Mouse (Mus musculus): Measurements from ENCODE around the gene Slc17a3. TPM values are rescaled to one million over a fixed set of nuclear protein-coding genes. Genes with fewer than 3 reads are reported as not detected.

Gene Slc17a3
- polyA plus RNA-seq, 1 experiment from 2014 or later = not detected

GRCm38 (mm10) chr13:23845851-23846250 is 6.6 kb downstream of the Slc17a3 start:
- Histone ChIP-seq H3K27ac (replicated peaks) (no peak overlapping the region), H3K9me3 (no peaks in the 10 kb centered on the region), H3K36me3 (no peaks in the 10 kb centered on the region), H3K4me3 (no peak overlapping the region), H3K9ac (no peak overlapping the region), H3K4me2 (no peak overlapping the region), H3K4me1 (replicated peaks) (no peaks in the 10 kb centered on the region), H3K27me3 (no peaks in the 10 kb centered on the region)
- no peak for ATAC-seq (ENCODE audit: low FRiP score, low read depth)
- 79% methylated on average over 4 of the region's 4 CpGs for WGBS

- Histone ChIP-seq H3K4me1 (replicated peaks) (no peaks in the 10 kb centered on the region), H3K9me3 (no peaks in the 10 kb centered on the region), H3K4me3 (no peak overlapping the region), H3K27ac (replicated peaks) (no peak overlapping the region), H3K36me3 (no peaks in the 10 kb centered on the region), H3K27me3 (no peaks in the 10 kb centered on the region), H3K9ac (no peak overlapping the region), H3K4me2 (no peak overlapping the region)
- WGBS = 91% methylated on average over 2 of the region's 2 CpGs
- no peak for ATAC-seq (ENCODE audit: low FRiP score, low read depth)
Observed at GRCm38 (mm10) chr13:23849299-23849698, 10.1 kb downstream of the Slc17a3 start.

- ATAC-seq (ENCODE audit: low FRiP score, low read depth) = no peak
Observed at GRCm38 (mm10) chr13:23856401-23856800, 17.2 kb downstream of the Slc17a3 start.

GRCm38 (mm10) chr13:23861815-23862214 is 22.6 kb downstream of the Slc17a3 start:
- ATAC-seq (ENCODE audit: low FRiP score, low read depth) = no peak

More at GRCm38 (mm10) chr13:23856401-23856800, 17.2 kb downstream of the Slc17a3 start:
- no peaks in the 10 kb centered on the region for H3K4me1 ChIP-seq (replicated peaks)
- no peaks in the 10 kb centered on the region for H3K36me3 ChIP-seq
- no peak overlapping the region for H3K4me2 ChIP-seq
- H3K4me3 ChIP-seq = no peak overlapping the region
- 62% methylated on average over 3 of the region's 3 CpGs for WGBS
- H3K9me3 ChIP-seq = no peaks in the 10 kb centered on the region
- H3K9ac ChIP-seq = no peak overlapping the region
- no peaks in the 10 kb centered on the region for H3K27me3 ChIP-seq
- no peak overlapping the region for H3K27ac ChIP-seq (replicated peaks)

GRCm38 (mm10) chr13:23864711-23865110 is 25.5 kb downstream of the Slc17a3 start:
- Histone ChIP-seq H3K9ac (no peak overlapping the region), H3K9me3 (no peaks in the 10 kb centered on the region), H3K4me3 (no peak overlapping the region), H3K27ac (replicated peaks) (no peak overlapping the region), H3K4me1 (replicated peaks) (no peaks in the 10 kb centered on the region), H3K27me3 (no peaks in the 10 kb centered on the region), H3K4me2 (no peak overlapping the region), H3K36me3 (no peaks in the 10 kb centered on the region)
- no peak for ATAC-seq (ENCODE audit: low FRiP score, low read depth)
- 73% methylated on average over 9 of the region's 9 CpGs for WGBS

More at GRCm38 (mm10) chr13:23861815-23862214, 22.6 kb downstream of the Slc17a3 start:
- no peaks in the 10 kb centered on the region for H3K36me3 ChIP-seq
- H3K4me1 ChIP-seq (replicated peaks) = no peaks in the 10 kb centered on the region
- no peak overlapping the region for H3K27ac ChIP-seq (replicated peaks)
- H3K27me3 ChIP-seq = no peaks in the 10 kb centered on the region
- no peaks in the 10 kb centered on the region for H3K9me3 ChIP-seq
- no peak overlapping the region for H3K4me3 ChIP-seq
- H3K9ac ChIP-seq = no peak overlapping the region
- H3K4me2 ChIP-seq = no peak overlapping the region

- Histone ChIP-seq H3K4me2 (no peak overlapping the region), H3K9ac (no peak overlapping the region), H3K9me3 (no peaks in the 10 kb centered on the region), H3K4me3 (no peak overlapping the region), H3K4me1 (replicated peaks) (no peaks in the 10 kb centered on the region), H3K27me3 (no peaks in the 10 kb centered on the region), H3K27ac (replicated peaks) (no peak overlapping the region), H3K36me3 (no peaks in the 10 kb centered on the region)
- no peak for ATAC-seq (ENCODE audit: low FRiP score, low read depth)
- WGBS = 87% methylated on average over 9 of the region's 9 CpGs
Observed at GRCm38 (mm10) chr13:23866086-23866710, 27.0 kb downstream of the Slc17a3 start.

GRCm38 (mm10) chr13:23867000-23867399 is 27.8 kb downstream of the Slc17a3 start:
- Histone ChIP-seq H3K4me3 (no peak overlapping the region), H3K9me3 (no peaks in the 10 kb centered on the region), H3K9ac (no peak overlapping the region), H3K27ac (replicated peaks) (no peak overlapping the region), H3K4me2 (no peak overlapping the region), H3K4me1 (replicated peaks) (no peaks in the 10 kb centered on the region), H3K27me3 (no peaks in the 10 kb centered on the region), H3K36me3 (no peaks in the 10 kb centered on the region)
- WGBS = 88% methylated on average over 6 of the region's 6 CpGs
- ATAC-seq (ENCODE audit: low FRiP score, low read depth) = no peak

GRCm38 (mm10) chr13:23867405-23867804 is 28.2 kb downstream of the Slc17a3 start, which contains the start of gene Slc17a1:
Gene Slc17a1, plus strand, starts transcription at chr13:23867750.
- Histone ChIP-seq H3K4me3 (no peak within 1 kb of the TSS), H3K9ac (no peak within 1 kb of the TSS), H3K9me3 (no peaks in the 10 kb centered on the region), H3K36me3 (no peaks in the 10 kb centered on the region), H3K27ac (replicated peaks) (no peak within 1 kb of the TSS), H3K4me1 (replicated peaks) (no peaks in the 10 kb centered on the region), H3K4me2 (no peak within 1 kb of the TSS), H3K27me3 (no peaks in the 10 kb centered on the region)
- ATAC-seq (ENCODE audit: low FRiP score, low read depth) = no peak
- 88% methylated on average over 7 of the region's 7 CpGs for WGBS

- 93% methylated on average over 8 of the region's 8 CpGs for WGBS
- ATAC-seq (ENCODE audit: low FRiP score, low read depth) = no peak
Observed at GRCm38 (mm10) chr13:23868790-23869533, 29.7 kb downstream of the Slc17a3 start.

GRCm38 (mm10) chr13:23869996-23870395 is 30.8 kb downstream of the Slc17a3 start:
- Histone ChIP-seq H3K9ac (no peak overlapping the region), H3K36me3 (no peaks in the 10 kb centered on the region), H3K27me3 (no peaks in the 10 kb centered on the region), H3K27ac (replicated peaks) (no peak overlapping the region), H3K4me1 (replicated peaks) (no peaks in the 10 kb centered on the region), H3K4me2 (no peak overlapping the region), H3K4me3 (no peak overlapping the region), H3K9me3 (no peaks in the 10 kb centered on the region)
- 87% methylated on average over 3 of the region's 3 CpGs for WGBS
- ATAC-seq (ENCODE audit: low FRiP score, low read depth) = no peak

More at GRCm38 (mm10) chr13:23868790-23869533, 29.7 kb downstream of the Slc17a3 start:
- no peaks in the 10 kb centered on the region for H3K36me3 ChIP-seq
- no peaks in the 10 kb centered on the region for H3K9me3 ChIP-seq
- H3K4me1 ChIP-seq (replicated peaks) = no peaks in the 10 kb centered on the region
- no peaks in the 10 kb centered on the region for H3K27me3 ChIP-seq
- H3K4me3 ChIP-seq = no peak overlapping the region
- no peak overlapping the region for H3K9ac ChIP-seq
- no peak overlapping the region for H3K27ac ChIP-seq (replicated peaks)
- no peak overlapping the region for H3K4me2 ChIP-seq

- Histone ChIP-seq H3K4me1 (replicated peaks) (no peaks in the 10 kb centered on the region), H3K4me2 (no peak overlapping the region), H3K4me3 (no peak overlapping the region), H3K36me3 (no peaks in the 10 kb centered on the region), H3K9me3 (no peaks in the 10 kb centered on the region), H3K27me3 (no peaks in the 10 kb centered on the region), H3K9ac (no peak overlapping the region), H3K27ac (replicated peaks) (no peak overlapping the region)
- 91% methylated on average over 5 of the region's 5 CpGs for WGBS
- ATAC-seq (ENCODE audit: low FRiP score, low read depth) = no peak
Observed at GRCm38 (mm10) chr13:23873141-23873540, 33.9 kb downstream of the Slc17a3 start.

- WGBS = 83% methylated on average over 3 of the region's 3 CpGs
- no peak for ATAC-seq (ENCODE audit: low FRiP score, low read depth)
- H3K9me3 ChIP-seq = no peaks in the 10 kb centered on the region
- H3K4me2 ChIP-seq = no peak overlapping the region
- H3K27me3 ChIP-seq = no peaks in the 10 kb centered on the region
- H3K36me3 ChIP-seq = no peaks in the 10 kb centered on the region
- H3K9ac ChIP-seq = no peak overlapping the region
- no peak overlapping the region for H3K4me3 ChIP-seq
- H3K27ac ChIP-seq (replicated peaks) = no peak overlapping the region
- H3K4me1 ChIP-seq (replicated peaks) = no peaks in the 10 kb centered on the region
Observed at GRCm38 (mm10) chr13:23879106-23879505, 39.9 kb downstream of the Slc17a3 start.
